Mouse (Mus musculus): ENCODE measurements around the gene Nudt22.
A peak's percentile ranks its signal among the peaks of the same experiment; 100 is the strongest.

The Nudt22 gene

GRCm38 (mm10) chr19:6977759-6978638, 17.9 kb downstream of the Nudt22 start:
- no peak for DNase-seq (ENCODE audit: low read depth in 2 of 2, low spot score in 2 of 2)

GRCm38 (mm10) chr19:6975537-6976521, 20.1 kb downstream of the Nudt22 start, which contains the start of gene Plcb3:
TSS of gene Plcb3 (minus strand) at chr19:6976470.
- peak; percentile 54 to 55 for DNase-seq (ENCODE audit: low read depth in 2 of 2, low spot score in 2 of 2)

- DNase-seq (ENCODE audit: low read depth in 2 of 2, low spot score in 2 of 2): peak; percentile 62 to 73
These were observed 21.4 kb downstream of the Nudt22 start, which contains the start of gene Ppp1r14b for GRCm38 (mm10) chr19:6974211-6975205. TSS of gene Ppp1r14b (plus strand) at chr19:6974968.

- no peak for DNase-seq (ENCODE audit: low read depth in 2 of 2, low spot score in 2 of 2)
These were observed 22.2 kb downstream of the Nudt22 start for GRCm38 (mm10) chr19:6973581-6974190.

- no peak for DNase-seq (ENCODE audit: low read depth in 2 of 2, low spot score in 2 of 2)
These were observed 23.5 kb downstream of the Nudt22 start for GRCm38 (mm10) chr19:6972247-6972917.

- no peak for DNase-seq (ENCODE audit: low read depth in 2 of 2, low spot score in 2 of 2)
These were observed 24.3 kb downstream of the Nudt22 start for GRCm38 (mm10) chr19:6971644-6972043.

GRCm38 (mm10) chr19:6970460-6971085, 25.3 kb downstream of the Nudt22 start:
- no peak for DNase-seq (ENCODE audit: low read depth in 2 of 2, low spot score in 2 of 2)

GRCm38 (mm10) chr19:6969665-6970381, 26.1 kb downstream of the Nudt22 start:
- DNase-seq (ENCODE audit: low read depth in 2 of 2, low spot score in 2 of 2): peak; percentile 55 to 61

- no peak for DNase-seq (ENCODE audit: low read depth in 2 of 2, low spot score in 2 of 2)
These were observed 26.6 kb downstream of the Nudt22 start for GRCm38 (mm10) chr19:6969291-6969664.

GRCm38 (mm10) chr19:6968491-6969271, 27.2 kb downstream of the Nudt22 start:
- no peak for DNase-seq (ENCODE audit: low read depth in 2 of 2, low spot score in 2 of 2)

- no peak for DNase-seq (ENCODE audit: low read depth in 2 of 2, low spot score in 2 of 2)
These were observed 39.5 kb downstream of the Nudt22 start for GRCm38 (mm10) chr19:6956461-6956860.

GRCm38 (mm10) chr19:6955424-6955823, 40.5 kb downstream of the Nudt22 start:
- no peak for DNase-seq (ENCODE audit: low read depth in 2 of 2, low spot score in 2 of 2)

GRCm38 (mm10) chr19:6954046-6954445, 41.9 kb downstream of the Nudt22 start:
- no peak for DNase-seq (ENCODE audit: low read depth in 2 of 2, low spot score in 2 of 2)

- no peak for DNase-seq (ENCODE audit: low read depth in 2 of 2, low spot score in 2 of 2)
These were observed 43.2 kb downstream of the Nudt22 start for GRCm38 (mm10) chr19:6952712-6953037.

- peak in 1 of 2 experiments; percentile 21 for DNase-seq (ENCODE audit: low read depth in 2 of 2, low spot score in 2 of 2)
These were observed 43.8 kb downstream of the Nudt22 start for GRCm38 (mm10) chr19:6951994-6952711.

GRCm38 (mm10) chr19:6951381-6951968, 44.4 kb downstream of the Nudt22 start:
- peak; percentile 52 to 62 for DNase-seq (ENCODE audit: low read depth in 2 of 2, low spot score in 2 of 2)

Measured in CD8-positive naive resting alpha-beta T cell, adult 2 months (primary cell).